Mouse (Mus musculus): Measurements from ENCODE around the gene Bad.

DNA sequence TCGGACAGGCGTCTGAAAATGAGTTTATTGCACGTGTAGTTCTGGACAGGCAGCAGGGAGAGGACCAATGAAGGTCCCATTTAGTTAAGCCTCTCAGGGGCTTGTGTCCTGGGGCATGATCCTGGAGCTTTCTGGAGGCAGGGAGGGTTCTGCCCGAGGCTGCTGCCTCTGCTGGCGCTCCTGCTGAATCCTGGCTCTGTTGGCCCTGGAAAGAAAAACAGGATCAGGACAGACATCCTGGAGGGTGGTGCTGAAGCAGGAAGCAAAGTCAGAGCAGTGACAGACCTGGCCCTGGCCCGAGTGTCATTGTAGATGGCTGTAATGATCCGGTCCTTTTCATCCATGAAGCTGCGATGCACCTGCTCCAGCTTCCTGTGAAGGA is 46.2 kb downstream of the Bad start:
- TF ChIP-seq GATA1 (IDR thresholded peaks at IDR 0.05; ENCODE audit: borderline replicate concordance, low read length) (no peak), FLI1 (IDR thresholded peaks at IDR 0.05; ENCODE audit: low read length) (no peak)
